Mouse (Mus musculus) cortical plate, adult 2 months (tissue): Measurements from ENCODE around the gene Trnau1ap. TPM values are rescaled to one million over a fixed set of nuclear protein-coding genes. Genes with fewer than 3 reads are reported as not detected.
"Not testable (repeated sequence)": the region's sequence is repeated elsewhere in the genome, so short reads cannot be mapped to it uniquely, and the experiment has no call there.

Experiments used
- H3K27ac ChIP-seq: fragments of 200-500 bp; 2 replicates; pipeline ENCODE4 v1.5.1; 2012; ENCODE audit warnings: low read length, control low read depth, inconsistent platforms; ENCODE audit not compliant: insufficient read depth
- H3K4me1 ChIP-seq: fragments of 200-500 bp; 2 replicates; pipeline ENCODE4 v1.6.1; 2011; ENCODE audit warnings: low read length; ENCODE audit not compliant: control insufficient read depth, insufficient read depth
- H3K4me3 ChIP-seq: fragments of 200-500 bp; 2 replicates; pipeline ENCODE4 v1.5.1; 2011; ENCODE audit warnings: mild to moderate bottlenecking, low read length, control low read depth; ENCODE audit not compliant: insufficient read depth
- CTCF ChIP-seq: fragments of 200-500 bp; IDR thresholded peaks from 2 replicates; pipeline ENCODE4 v1.5.1; 2011; ENCODE audit warnings: mild to moderate bottlenecking, control low read depth, low read length; ENCODE audit not compliant: insufficient read depth; ENCODE audit errors: extremely low read depth
- POLR2A ChIP-seq: fragments of 200-500 bp; IDR thresholded peaks from 2 replicates; pipeline ENCODE4 v1.6.1; 2011; ENCODE audit warnings: mild to moderate bottlenecking, low read length, control low read depth; ENCODE audit not compliant: insufficient read depth; ENCODE audit errors: extremely low read depth
- polyA plus RNA-seq: library from polyadenylated mRNA; depleted of rRNA; stranded (reverse); fragments of >200 nt; gene quantifications from 2 replicates; pipeline ENCODE4 v1.2.3, GENCODE M21; 2012; rRNA removed

The Trnau1ap gene
- polyA plus RNA-seq, 1 experiment = 14.9 TPM

- TF ChIP-seq CTCF = no peak
- no peak for TF ChIP-seq POLR2A
- H3K4me3 ChIP-seq = no peak overlapping the region
- H3K4me1 ChIP-seq = no peaks in the 10 kb centered on the region
- H3K27ac ChIP-seq = no peak overlapping the region
These were observed 38.3 kb downstream of the Trnau1ap start for GRCm38 (mm10) chr4:132291056-132291455.

DNA sequence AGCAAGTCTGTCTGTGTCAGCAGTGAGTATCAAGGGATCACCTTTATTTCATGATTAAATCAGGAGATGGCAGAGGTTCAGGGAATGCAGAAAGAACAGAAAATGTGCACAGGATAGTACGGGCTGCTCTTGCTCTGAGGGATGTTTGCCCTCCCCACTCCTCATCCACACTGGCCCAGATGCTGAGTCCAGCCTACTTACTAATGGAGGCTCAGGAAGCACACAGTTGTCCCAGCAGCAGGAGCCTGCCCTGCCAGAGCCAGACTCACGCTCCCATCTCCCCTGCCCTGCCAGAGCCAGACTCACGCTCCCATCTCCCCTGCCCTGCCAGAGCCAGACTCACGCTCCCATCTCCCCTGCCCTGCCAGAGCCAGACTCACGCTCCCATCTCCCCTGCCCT is 40.5 kb downstream of the Trnau1ap start:
- not testable (repeated sequence) for H3K27ac ChIP-seq, H3K4me1 ChIP-seq, H3K4me3 ChIP-seq

- no peak for TF ChIP-seq CTCF
- no peak for TF ChIP-seq POLR2A
- no peak overlapping the region for H3K4me3 ChIP-seq
- H3K4me1 ChIP-seq = no peaks in the 10 kb centered on the region
- H3K27ac ChIP-seq = no peak overlapping the region
These were observed 53.4 kb downstream of the Trnau1ap start for GRCm38 (mm10) chr4:132275949-132276348.

DNA sequence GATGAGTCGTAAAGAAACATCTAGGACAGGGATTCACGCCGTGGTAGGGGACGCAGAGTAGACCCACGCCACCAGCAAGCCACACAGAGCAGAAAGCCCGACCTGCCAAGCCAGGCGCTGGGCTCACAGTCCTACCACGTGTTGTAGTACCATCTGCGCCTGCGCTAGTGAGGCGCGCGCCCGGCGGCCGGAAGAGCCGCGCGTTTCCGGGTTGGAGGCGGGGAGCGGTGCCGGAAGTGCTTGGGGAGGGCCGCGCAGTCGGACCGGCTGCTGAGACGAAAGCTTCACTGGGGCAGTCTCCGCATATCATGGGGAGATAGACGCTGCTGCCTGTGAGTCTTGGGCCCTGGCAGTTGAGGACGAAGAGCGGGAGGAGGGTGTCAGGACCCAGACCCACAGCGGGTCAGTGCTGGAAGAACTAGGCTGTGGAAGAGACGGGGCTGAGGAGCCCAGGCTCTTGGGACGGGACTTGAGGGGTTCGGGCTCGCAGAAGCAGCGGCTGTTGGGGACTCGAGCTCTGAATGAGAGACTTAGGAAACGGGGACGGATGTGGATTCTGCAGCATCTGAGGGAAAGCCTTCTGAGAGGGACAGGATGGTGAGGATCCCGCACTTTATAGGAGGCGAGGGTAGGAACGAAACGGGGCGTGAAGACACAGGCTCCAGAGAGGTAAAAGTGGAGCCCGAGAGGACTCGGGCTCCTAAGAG is 55.0 kb downstream of the Trnau1ap start, which contains the start of gene Taf12:
Taf12 (plus strand) TSS at position 220 of the 707 bp plus-strand sequence.
- peak; percentile 94 for TF ChIP-seq POLR2A
- TF ChIP-seq CTCF = no peak
- Histone ChIP-seq H3K27ac (peak within 1 kb of the TSS; percentile 55), H3K4me3 (peak within 1 kb of the TSS; percentile 87), H3K4me1 (no peaks in the 10 kb centered on the region)

- Histone ChIP-seq H3K4me1 (no peaks in the 10 kb centered on the region), H3K27ac (no peak overlapping the region), H3K4me3 (no peak overlapping the region)
- no peak for TF ChIP-seq POLR2A
- no peak for TF ChIP-seq CTCF
These were observed 56.2 kb downstream of the Trnau1ap start for GRCm38 (mm10) chr4:132273166-132273565.

GRCm38 (mm10) chr4:132269740-132270560 is 59.4 kb downstream of the Trnau1ap start:
- peak overlapping the region; percentile 93 for H3K27ac ChIP-seq
- TF ChIP-seq POLR2A (peak; percentile 100), CTCF (no peak)
- H3K4me1 ChIP-seq = no peaks in the 10 kb centered on the region
- H3K4me3 ChIP-seq = peak overlapping the region; percentile 28

- H3K4me1 ChIP-seq = no peaks in the 10 kb centered on the region
- H3K4me3 ChIP-seq = no peak overlapping the region
- no peak overlapping the region for H3K27ac ChIP-seq
- no peak for TF ChIP-seq POLR2A
- peak; percentile 20; the same call in 1 of the 2 replicates for TF ChIP-seq CTCF
These were observed 60.2 kb downstream of the Trnau1ap start for GRCm38 (mm10) chr4:132268871-132269739.

DNA sequence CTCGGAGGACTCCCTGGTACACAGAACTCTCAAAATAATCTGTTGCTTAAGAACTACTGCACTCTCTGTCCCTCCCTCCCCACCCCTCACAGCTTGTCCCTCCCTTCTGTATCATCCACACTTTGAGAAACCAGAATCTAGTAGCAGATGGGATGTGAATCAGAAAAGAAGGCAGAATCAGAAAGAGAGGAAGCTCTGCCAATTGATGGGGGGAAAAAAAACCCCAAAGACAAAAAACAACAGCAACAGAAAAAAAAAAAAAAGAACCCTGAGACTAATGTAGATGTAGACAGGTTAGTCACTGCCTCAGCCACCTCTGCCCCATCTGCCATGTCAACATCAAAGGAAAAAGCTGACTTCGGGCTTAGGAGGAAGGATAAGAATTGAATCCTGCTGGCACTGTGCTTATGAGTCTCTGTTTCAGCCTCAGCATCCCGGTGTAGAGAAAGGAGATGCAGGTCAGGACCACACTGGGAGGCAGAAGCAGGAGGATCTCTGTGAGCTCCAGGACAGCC is 62.4 kb downstream of the Trnau1ap start:
- H3K4me1 ChIP-seq = no peaks in the 10 kb centered on the region; the same call in 1 of the 2 replicates
- no peak overlapping the region for H3K27ac ChIP-seq
- TF ChIP-seq POLR2A = no peak
- no peak overlapping the region for H3K4me3 ChIP-seq

DNA sequence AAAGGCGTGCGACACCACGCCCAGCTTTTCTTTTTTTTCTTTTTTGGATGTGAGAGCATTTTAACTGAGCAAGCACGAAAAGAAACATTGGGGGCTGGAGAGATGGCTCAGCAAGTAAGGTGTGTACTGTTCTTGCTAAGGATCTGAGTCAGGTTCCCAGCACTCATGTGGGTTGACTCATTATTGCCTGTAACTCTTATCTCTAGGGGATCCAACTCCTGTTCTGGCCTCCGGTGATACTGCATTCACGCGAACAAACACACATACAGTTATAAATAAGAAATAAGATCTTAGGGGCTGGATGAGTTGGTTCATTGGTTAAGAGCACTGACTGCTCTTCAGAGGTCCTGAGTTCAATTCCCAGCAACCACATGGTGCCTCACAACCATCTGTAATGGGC is 66.0 kb downstream of the Trnau1ap start:
- H3K27ac ChIP-seq = no peak overlapping the region
- no peak overlapping the region for H3K4me3 ChIP-seq
- TF ChIP-seq CTCF (no peak), POLR2A (no peak)
- H3K4me1 ChIP-seq = peaks cover 5% of the 10 kb centered on the region; the same call in 1 of the 2 replicates

DNA sequence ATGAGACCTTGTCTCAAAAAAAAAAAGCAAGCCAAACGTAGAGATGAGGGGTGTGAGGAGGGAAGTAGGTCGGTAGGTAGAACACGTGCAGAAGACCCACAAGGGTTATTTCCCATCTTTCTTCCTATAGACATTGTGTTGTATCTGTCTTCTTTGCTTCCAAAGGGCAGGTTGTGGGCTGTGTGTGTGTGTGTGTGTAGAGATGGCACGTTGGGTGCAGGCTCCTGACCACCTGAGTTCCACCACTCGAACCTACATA is 67.1 kb downstream of the Trnau1ap start:
- no peak overlapping the region for H3K27ac ChIP-seq
- no peak overlapping the region for H3K4me3 ChIP-seq
- TF ChIP-seq CTCF = no peak
- no peak for TF ChIP-seq POLR2A
- peaks cover 5% of the 10 kb centered on the region; the same call in 1 of the 2 replicates for H3K4me1 ChIP-seq

Other genes with a start within 250 kb of the Trnau1ap start
- gene Oprd1, start 185.1 kb downstream of the Trnau1ap start, polyA plus RNA-seq = 9.7 and 10.5 TPM in 2 replicates
- gene Ythdf2, start 117.2 kb downstream of the Trnau1ap start, polyA plus RNA-seq = 19.3 and 20.5 TPM in 2 replicates
- gene Gmeb1, start 67.9 kb downstream of the Trnau1ap start, polyA plus RNA-seq = 19.1 and 20.6 TPM in 2 replicates
- 15.9 and 19.4 TPM in 2 replicates for gene Taf12, start 55.2 kb downstream of the Trnau1ap start, polyA plus RNA-seq
- 3.8 and 5.3 TPM in 2 replicates for gene Rab42, start 26.2 kb downstream of the Trnau1ap start, polyA plus RNA-seq
- 8.8 and 9.2 TPM in 2 replicates for gene Rcc1, start 24.1 kb upstream of the Trnau1ap start, polyA plus RNA-seq
- 5.6 and 6.4 TPM in 2 replicates for gene Phactr4, start 93.0 kb upstream of the Trnau1ap start, polyA plus RNA-seq
- gene Med18, start 134.4 kb upstream of the Trnau1ap start, polyA plus RNA-seq = 5.6 TPM in 2 replicates
- 8.1 and 8.2 TPM in 2 replicates for gene Sesn2, start 181.0 kb upstream of the Trnau1ap start, polyA plus RNA-seq
- 738 and 747 TPM in 2 replicates for gene Atpif1, start 204.1 kb upstream of the Trnau1ap start, polyA plus RNA-seq
- 112 and 117 TPM in 2 replicates for gene Dnajc8, start 206.0 kb upstream of the Trnau1ap start, polyA plus RNA-seq
- gene Ptafr, start 234.5 kb upstream of the Trnau1ap start, polyA plus RNA-seq = 1.5 and 1.7 TPM in 2 replicates